Mouse (Mus musculus): Measurements from ENCODE around the gene Atp6v0b. TPM values are rescaled to one million over a fixed set of nuclear protein-coding genes. Genes with fewer than 3 reads are reported as not detected.
A peak's percentile ranks its signal among the peaks of the same experiment; 100 is the strongest.

Atp6v0b gene
- polyA plus RNA-seq, 1 experiment from 2014 or later: 256 TPM

GRCm38 (mm10) chr4:117918261-117918660 lies 31.1 kb upstream of the Atp6v0b start:
- Histone ChIP-seq H3K9me3 (no peaks in the 10 kb centered on the region), H3K36me3 (no peaks in the 10 kb centered on the region), H3K27me3 (0 out of 2 replicates have a peak, but pooled peaks cover 9% of the 10 kb centered on the region), H3K4me1 (peaks cover 17% of the 10 kb centered on the region), H3K9ac (replicated peaks) (no peak overlapping the region), H3K4me3 (no peak overlapping the region), H3K4me2 (replicated peaks) (no peak overlapping the region), H3K27ac (replicated peaks) (no peak overlapping the region)
- WGBS: 74% methylated on average over 3 of the region's 3 CpGs
- ATAC-seq (ENCODE audit: low FRiP score, low read depth): no peak

- Histone ChIP-seq H3K27me3 (0 out of 2 replicates have a peak, but pooled peaks cover 5% of the 10 kb centered on the region), H3K4me1 (peaks cover 21% of the 10 kb centered on the region), H3K4me2 (replicated peaks) (no peak overlapping the region), H3K9ac (replicated peaks) (no peak overlapping the region), H3K9me3 (no peaks in the 10 kb centered on the region), H3K27ac (replicated peaks) (no peak overlapping the region), H3K36me3 (no peaks in the 10 kb centered on the region), H3K4me3 (no peak overlapping the region)
- whole genome bisulfite sequencing: 98% methylated on average over 4 of the region's 4 CpGs
- ATAC-seq (ENCODE audit: low FRiP score, low read depth): no peak
Observed at GRCm38 (mm10) chr4:117917847-117918246, 30.7 kb upstream of the Atp6v0b start.

GRCm38 (mm10) chr4:117917402-117917801 lies 30.3 kb upstream of the Atp6v0b start:
- peaks cover 25% of the 10 kb centered on the region for H3K4me1 ChIP-seq
- no peaks in the 10 kb centered on the region for H3K9me3 ChIP-seq
- H3K4me2 ChIP-seq (replicated peaks): no peak overlapping the region
- WGBS: 86% methylated on average over 4 of the region's 4 CpGs
- H3K27me3 ChIP-seq: 0 out of 2 replicates have a peak, but pooled peaks cover 1% of the 10 kb centered on the region
- no peak for ATAC-seq (ENCODE audit: low FRiP score, low read depth)
- no peak overlapping the region for H3K27ac ChIP-seq (replicated peaks)
- no peak overlapping the region for H3K4me3 ChIP-seq
- H3K36me3 ChIP-seq: no peaks in the 10 kb centered on the region
- H3K9ac ChIP-seq (replicated peaks): no peak overlapping the region

GRCm38 (mm10) chr4:117916386-117916785 lies 29.3 kb upstream of the Atp6v0b start:
- Histone ChIP-seq H3K4me3 (no peak overlapping the region), H3K27me3 (no peaks in the 10 kb centered on the region), H3K4me1 (peaks cover 29% of the 10 kb centered on the region), H3K9ac (replicated peaks) (no peak overlapping the region), H3K9me3 (no peaks in the 10 kb centered on the region), H3K27ac (replicated peaks) (no peak overlapping the region), H3K36me3 (peaks cover 9% of the 10 kb centered on the region), H3K4me2 (replicated peaks) (peak overlapping the region; percentile 100; the same call in 1 of the 2 replicates)
- ATAC-seq (ENCODE audit: low FRiP score, low read depth): no peak
- WGBS: 90% methylated on average over 5 of the region's 5 CpGs

- Histone ChIP-seq H3K27ac (replicated peaks) (no peak overlapping the region), H3K4me2 (replicated peaks) (peak overlapping the region; percentile 100), H3K27me3 (no peaks in the 10 kb centered on the region), H3K9me3 (no peaks in the 10 kb centered on the region), H3K4me3 (peak overlapping the region; percentile 59), H3K36me3 (peaks cover 17% of the 10 kb centered on the region), H3K4me1 (peaks cover 29% of the 10 kb centered on the region), H3K9ac (replicated peaks) (peak overlapping the region; percentile 2)
- 12% methylated on average over 19 of the region's 19 CpGs for WGBS
- ATAC-seq (ENCODE audit: low FRiP score, low read depth): no peak
Observed at GRCm38 (mm10) chr4:117915489-117916105, 28.5 kb upstream of the Atp6v0b start.

GRCm38 (mm10) chr4:117914591-117915442 lies 27.7 kb upstream of the Atp6v0b start, which contains the start of gene Ipo13:
Ipo13 (minus strand) TSS chr4:117914999.
- H3K9me3 ChIP-seq: no peaks in the 10 kb centered on the region
- under 1% methylated on average over 61 of the region's 61 CpGs for WGBS

GRCm38 (mm10) chr4:117914031-117914430 lies 26.9 kb upstream of the Atp6v0b start:
- Histone ChIP-seq H3K36me3 (peaks cover 26% of the 10 kb centered on the region), H3K4me3 (peak overlapping the region; percentile 59), H3K4me1 (peaks cover 41% of the 10 kb centered on the region), H3K9ac (replicated peaks) (peak overlapping the region; percentile 89), H3K27me3 (no peaks in the 10 kb centered on the region), H3K4me2 (replicated peaks) (peak overlapping the region; percentile 100), H3K27ac (replicated peaks) (no peak overlapping the region), H3K9me3 (no peaks in the 10 kb centered on the region)
- 20% methylated on average over 8 of the region's 8 CpGs for WGBS
- peak; percentile 3; the same call in 1 of the 2 replicates for ATAC-seq (ENCODE audit: low FRiP score, low read depth)

More at GRCm38 (mm10) chr4:117914591-117915442, 27.7 kb upstream of the Atp6v0b start, which contains the start of gene Ipo13:
- no peaks in the 10 kb centered on the region for H3K27me3 ChIP-seq
- ATAC-seq (ENCODE audit: low FRiP score, low read depth): peak; percentile 96
- peaks cover 34% of the 10 kb centered on the region for H3K4me1 ChIP-seq
- H3K4me3 ChIP-seq: peak within 1 kb of the TSS; percentile 59
- H3K27ac ChIP-seq (replicated peaks): peak within 1 kb of the TSS; percentile 80
- peaks cover 22% of the 10 kb centered on the region for H3K36me3 ChIP-seq
- peak within 1 kb of the TSS; percentile 89 for H3K9ac ChIP-seq (replicated peaks)
- H3K4me2 ChIP-seq (replicated peaks): peak within 1 kb of the TSS; percentile 100

GRCm38 (mm10) chr4:117913421-117913820 lies 26.3 kb upstream of the Atp6v0b start:
- Histone ChIP-seq H3K27ac (replicated peaks) (no peak overlapping the region), H3K9ac (replicated peaks) (peak overlapping the region; percentile 89), H3K4me1 (peaks cover 48% of the 10 kb centered on the region), H3K27me3 (no peaks in the 10 kb centered on the region), H3K4me3 (peak overlapping the region; percentile 59), H3K4me2 (replicated peaks) (peak overlapping the region; percentile 100), H3K36me3 (peaks cover 28% of the 10 kb centered on the region), H3K9me3 (no peaks in the 10 kb centered on the region)
- ATAC-seq (ENCODE audit: low FRiP score, low read depth): no peak
- WGBS: 58% methylated on average over 3 of the region's 3 CpGs

- Histone ChIP-seq H3K9me3 (no peaks in the 10 kb centered on the region), H3K27ac (replicated peaks) (no peak overlapping the region), H3K27me3 (no peaks in the 10 kb centered on the region), H3K4me1 (peaks cover 54% of the 10 kb centered on the region), H3K4me3 (peak overlapping the region; percentile 59; the same call in 1 of the 2 replicates), H3K4me2 (replicated peaks) (peak overlapping the region; percentile 100), H3K9ac (replicated peaks) (peak overlapping the region; percentile 89), H3K36me3 (peaks cover 28% of the 10 kb centered on the region)
- ATAC-seq (ENCODE audit: low FRiP score, low read depth): no peak
- 77% methylated on average over 7 of the region's 7 CpGs for WGBS
Observed at GRCm38 (mm10) chr4:117912685-117913273, 25.6 kb upstream of the Atp6v0b start.

- peaks cover 55% of the 10 kb centered on the region for H3K4me1 ChIP-seq
- H3K27ac ChIP-seq (replicated peaks): no peak overlapping the region
Observed at GRCm38 (mm10) chr4:117912131-117912561, 25.0 kb upstream of the Atp6v0b start.

GRCm38 (mm10) chr4:117908834-117909453 lies 21.8 kb upstream of the Atp6v0b start:
- peaks cover 45% of the 10 kb centered on the region for H3K4me1 ChIP-seq
- peak overlapping the region; percentile 73 for H3K27ac ChIP-seq (replicated peaks)
- H3K9me3 ChIP-seq: no peaks in the 10 kb centered on the region
- WGBS: 64% methylated on average over 8 of the region's 8 CpGs
- H3K27me3 ChIP-seq: no peaks in the 10 kb centered on the region
- peak overlapping the region; percentile 36 for H3K4me2 ChIP-seq (replicated peaks)
- peak; percentile 69 for ATAC-seq (ENCODE audit: low FRiP score, low read depth)
- H3K36me3 ChIP-seq: peaks cover 55% of the 10 kb centered on the region
- no peak overlapping the region for H3K9ac ChIP-seq (replicated peaks)
- 0 out of 2 replicates have a peak overlapping the region, but pooled peaks have one; percentile 11 for H3K4me3 ChIP-seq

More at GRCm38 (mm10) chr4:117912131-117912561, 25.0 kb upstream of the Atp6v0b start:
- ATAC-seq (ENCODE audit: low FRiP score, low read depth): no peak
- Histone ChIP-seq H3K27me3 (no peaks in the 10 kb centered on the region), H3K4me2 (replicated peaks) (no peak overlapping the region), H3K4me3 (no peak overlapping the region), H3K9me3 (no peaks in the 10 kb centered on the region), H3K9ac (replicated peaks) (no peak overlapping the region), H3K36me3 (peaks cover 28% of the 10 kb centered on the region)
- 95% methylated on average over 13 of the region's 13 CpGs for WGBS

Data from midbrain, embryonic 12.5 days (tissue).